Mouse (Mus musculus) C2C12 (cell line): ENCODE measurements around the gene Ncmap.

Experiments
- CEBPB ChIP-seq: IDR thresholded peaks from one replicate; pipeline ENCODE4 v1.6.1; 2011; ENCODE audit warnings: low read depth, mild to moderate bottlenecking, control low read depth, moderate library complexity
- CTCF ChIP-seq: IDR thresholded peaks from one replicate; pipeline ENCODE4 v1.5.1; 2011; ENCODE audit not compliant: control insufficient read depth, insufficient read depth, insufficient read length
- FOSL1 ChIP-seq: IDR thresholded peaks from one replicate; pipeline ENCODE4 v1.8.0; 2011; ENCODE audit warnings: mild to moderate bottlenecking, low read length; ENCODE audit not compliant: poor library complexity, insufficient read depth, severe bottlenecking
- MAX ChIP-seq: IDR thresholded peaks from one replicate; pipeline ENCODE4 v1.6.1; 2011; ENCODE audit warnings: mild to moderate bottlenecking, control low read depth
- MYOD1 ChIP-seq: IDR thresholded peaks from one replicate; pipeline ENCODE4 v1.6.1; 2011; ENCODE audit warnings: low read depth; ENCODE audit not compliant: control insufficient read depth, insufficient read length
- MYOG ChIP-seq: IDR thresholded peaks from one replicate; pipeline ENCODE4 v1.6.1; 2011; ENCODE audit not compliant: control insufficient read depth, insufficient read length; ENCODE audit errors: extremely low read depth
- USF1 ChIP-seq: IDR thresholded peaks from one replicate; pipeline ENCODE4 v1.6.1; 2011; ENCODE audit warnings: low read depth, mild to moderate bottlenecking, control low read depth, moderate library complexity

DNA sequence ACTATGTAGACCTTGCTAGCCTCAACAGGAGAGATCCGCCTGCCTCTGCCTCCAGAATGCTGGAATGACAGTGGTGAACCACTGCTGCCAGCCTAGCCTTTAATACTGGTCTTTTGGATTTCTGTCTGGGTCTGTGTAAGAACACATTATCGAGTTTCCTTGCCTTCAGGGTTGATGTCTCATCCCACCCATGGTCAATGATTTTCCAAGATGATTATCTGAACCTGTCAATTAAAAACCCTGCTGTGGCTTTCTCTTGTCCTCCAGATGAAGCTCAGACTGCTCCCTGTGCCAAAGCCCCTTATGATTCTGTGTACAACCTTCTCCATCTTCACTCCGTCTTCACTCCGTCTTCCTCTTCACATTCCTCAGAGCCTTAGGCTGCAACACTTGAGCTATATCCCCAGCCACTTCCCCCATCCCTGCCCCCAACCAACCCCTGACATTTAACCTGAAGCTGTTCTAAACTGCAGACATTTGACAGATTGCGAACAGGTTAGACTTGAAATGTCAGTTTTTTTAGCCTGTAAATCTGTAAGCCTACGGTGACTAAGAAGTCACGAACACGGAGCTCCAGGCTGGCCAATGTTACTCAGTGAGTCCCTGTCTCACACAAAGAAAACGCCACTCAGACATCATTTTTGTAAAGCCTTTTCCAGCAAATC is 42.0 kb downstream of the Ncmap start:
- TF ChIP-seq CEBPB = no peak
- TF ChIP-seq CTCF = no peak
- TF ChIP-seq MAX = no peak
- TF ChIP-seq USF1 = no peak
- TF ChIP-seq MYOD1 = no peak
- TF ChIP-seq MYOG = no peak
- no peak for TF ChIP-seq FOSL1
